Mouse (Mus musculus) kidney, embryonic 14.5 days (tissue): ENCODE measurements at regions not wholly inside any gene's neighbourhood (a gene's known extent, or its start where the extent isn't known, plus 50 kb on each side); places are given as distances from the start of the nearest gene placed in this dataset.

ENCODE experiments used
- ATAC-seq: fragments of 200-750 bp; cut with Nextera tagmentation; 2 replicates; pipeline ENCODE4 v1.8.0; 2017; ENCODE audit warnings: moderate number of reproducible peaks, mild to moderate bottlenecking, moderate TSS enrichment, moderate library complexity; ENCODE audit not compliant: low FRiP score, low TSS enrichment
- H3K27ac ChIP-seq: fragments of 300-500 bp; sonication (generic); 2 replicates; pipeline ENCODE4 v1.5.1; 2014; ENCODE audit warnings: low read depth, mild to moderate bottlenecking, low read length, moderate library complexity, mixed read lengths
- H3K27me3 ChIP-seq: fragments of 300-500 bp; sonication (generic); 2 replicates; pipeline ENCODE4 v1.6.1; 2014; ENCODE audit warnings: mild to moderate bottlenecking, low read length; ENCODE audit not compliant: control insufficient read depth, insufficient read depth
- H3K36me3 ChIP-seq: fragments of 300-500 bp; sonication (generic); 2 replicates; pipeline ENCODE4 v1.6.1; 2014; ENCODE audit warnings: low read length, mixed read lengths; ENCODE audit not compliant: control insufficient read depth, insufficient read depth
- H3K4me1 ChIP-seq: fragments of 300-500 bp; sonication (generic); 2 replicates; pipeline ENCODE4 v1.6.1; 2014; ENCODE audit warnings: low read length, mixed read lengths; ENCODE audit not compliant: control insufficient read depth, insufficient read depth
- H3K4me2 ChIP-seq: fragments of 300-500 bp; sonication (generic); replicated peaks from 2 replicates; pipeline ENCODE4 v1.6.1; 2014; ENCODE audit warnings: low read depth, mild to moderate bottlenecking, low read length
- H3K4me3 ChIP-seq: fragments of 300-500 bp; sonication (generic); 2 replicates; pipeline ENCODE4 v1.5.1; 2014; ENCODE audit warnings: mild to moderate bottlenecking, low read length
- H3K9ac ChIP-seq: fragments of 300-500 bp; sonication (generic); 2 replicates; pipeline ENCODE4 v1.6.1; 2014; ENCODE audit warnings: low read depth, mild to moderate bottlenecking, low read length, moderate library complexity
- H3K9me3 ChIP-seq: fragments of 300-500 bp; sonication (generic); 2 replicates; pipeline ENCODE4 v1.6.1; 2016; ENCODE audit warnings: low read length; ENCODE audit not compliant: control insufficient read depth
- WGBS: fragments of 180-500 bp; shearing (Covaris S2); extraction: QIAGEN DNeasy Blood & Tissue Kit; methylation state at CpG from one replicate; pipeline ENCODE4 v1.1.7; 2014; 5-methylcytosine and 5-hydroxymethylcytosine counted together

- Histone ChIP-seq H3K4me1 (no peaks in the 10 kb centered on the region), H3K36me3 (no peaks in the 10 kb centered on the region), H3K9me3 (no peaks in the 10 kb centered on the region), H3K4me3 (no peak overlapping the region), H3K4me2 (no peak overlapping the region), H3K27ac (no peak overlapping the region), H3K27me3 (no peaks in the 10 kb centered on the region), H3K9ac (no peak overlapping the region)
- no peak for ATAC-seq
- WGBS: 79% methylated on average over 1 of the region's 1 CpGs
Measured at GRCm38 (mm10) chr9:27661431-27662300, 128.9 kb upstream of the Opcml start.

GRCm38 (mm10) chr9:27663230-27663629 is 127.3 kb upstream of the Opcml start:
- no peak for ATAC-seq
- H3K4me3 ChIP-seq: no peak overlapping the region

GRCm38 (mm10) chr9:27665659-27666058 is 124.9 kb upstream of the Opcml start:
- Histone ChIP-seq H3K27ac (no peak overlapping the region), H3K4me2 (no peak overlapping the region), H3K9ac (no peak overlapping the region), H3K36me3 (no peaks in the 10 kb centered on the region), H3K4me3 (no peak overlapping the region), H3K9me3 (no peaks in the 10 kb centered on the region), H3K27me3 (no peaks in the 10 kb centered on the region), H3K4me1 (no peaks in the 10 kb centered on the region)
- WGBS: 90% methylated on average over 2 of the region's 2 CpGs
- ATAC-seq: no peak

More at GRCm38 (mm10) chr9:27663230-27663629, 127.3 kb upstream of the Opcml start:
- Histone ChIP-seq H3K4me2 (no peak overlapping the region), H3K9me3 (no peaks in the 10 kb centered on the region), H3K36me3 (no peaks in the 10 kb centered on the region), H3K27ac (no peak overlapping the region), H3K4me1 (no peaks in the 10 kb centered on the region), H3K9ac (no peak overlapping the region), H3K27me3 (no peaks in the 10 kb centered on the region)
- WGBS: 89% methylated on average over 1 of the region's 1 CpGs

DNA sequence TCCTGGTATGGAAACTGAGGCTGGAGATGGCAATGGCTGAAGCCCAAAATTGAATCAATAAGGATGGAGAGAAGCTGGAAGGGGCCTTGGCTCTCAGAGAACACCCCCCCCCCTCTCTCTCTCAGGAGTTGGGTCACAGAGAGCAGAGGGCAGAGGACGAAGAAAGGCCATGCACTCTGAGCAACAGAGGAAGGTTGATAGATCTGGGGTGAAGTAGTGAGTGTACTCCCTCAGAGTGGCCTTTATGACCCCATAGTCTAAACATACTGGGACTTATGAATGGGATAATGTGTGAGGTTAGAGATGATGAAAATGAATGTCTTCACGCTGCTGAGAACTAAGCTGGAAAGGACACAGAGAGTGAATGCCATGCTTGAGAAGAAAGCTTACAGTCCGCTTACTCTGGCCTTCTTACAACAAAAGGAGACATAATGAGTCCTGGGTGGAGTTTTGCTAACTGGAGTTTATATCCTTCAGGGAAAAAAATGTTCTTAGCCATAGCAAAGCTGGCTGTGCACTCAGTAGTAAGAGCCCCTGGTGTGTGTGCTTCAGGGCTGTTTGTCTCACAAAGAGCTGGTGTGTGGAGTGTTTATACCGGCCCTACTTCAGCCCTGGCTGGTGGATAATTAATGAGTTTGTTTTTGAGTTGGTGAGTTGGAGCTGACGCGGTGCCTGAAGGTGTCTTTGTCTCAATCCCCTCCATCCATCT is 120.4 kb upstream of the Opcml start:
- H3K27me3 ChIP-seq: no peaks in the 10 kb centered on the region
- no peaks in the 10 kb centered on the region for H3K9me3 ChIP-seq
- H3K4me2 ChIP-seq: no peak overlapping the region
- H3K4me1 ChIP-seq: no peaks in the 10 kb centered on the region
- 55% methylated on average over 6 of the region's 6 CpGs for WGBS
- no peak overlapping the region for H3K9ac ChIP-seq
- H3K36me3 ChIP-seq: no peaks in the 10 kb centered on the region
- H3K27ac ChIP-seq: no peak overlapping the region
- no peak overlapping the region for H3K4me3 ChIP-seq
- ATAC-seq: no peak

GRCm38 (mm10) chr9:27685325-27685724 is 105.2 kb upstream of the Opcml start:
- Histone ChIP-seq H3K4me3 (no peak overlapping the region), H3K27ac (no peak overlapping the region), H3K4me1 (no peaks in the 10 kb centered on the region), H3K27me3 (no peaks in the 10 kb centered on the region), H3K36me3 (no peaks in the 10 kb centered on the region), H3K9me3 (no peaks in the 10 kb centered on the region), H3K4me2 (no peak overlapping the region), H3K9ac (no peak overlapping the region)
- ATAC-seq: no peak

- no peak for ATAC-seq
Measured at GRCm38 (mm10) chr9:27691616-27692015, 99.0 kb upstream of the Opcml start.

GRCm38 (mm10) chr9:27692751-27693150 is 97.8 kb upstream of the Opcml start:
- Histone ChIP-seq H3K9ac (no peak overlapping the region), H3K27me3 (no peaks in the 10 kb centered on the region), H3K4me3 (no peak overlapping the region), H3K4me2 (no peak overlapping the region), H3K9me3 (no peaks in the 10 kb centered on the region), H3K36me3 (no peaks in the 10 kb centered on the region), H3K4me1 (no peaks in the 10 kb centered on the region), H3K27ac (no peak overlapping the region)
- 89% methylated on average over 3 of the region's 3 CpGs for WGBS
- ATAC-seq: no peak

More at GRCm38 (mm10) chr9:27691616-27692015, 99.0 kb upstream of the Opcml start:
- WGBS: 72% methylated on average over 4 of the region's 4 CpGs
- H3K4me3 ChIP-seq: no peak overlapping the region
- no peak overlapping the region for H3K27ac ChIP-seq
- H3K9ac ChIP-seq: no peak overlapping the region
- no peaks in the 10 kb centered on the region for H3K27me3 ChIP-seq
- H3K4me2 ChIP-seq: no peak overlapping the region
- no peaks in the 10 kb centered on the region for H3K9me3 ChIP-seq
- no peaks in the 10 kb centered on the region for H3K36me3 ChIP-seq
- no peaks in the 10 kb centered on the region for H3K4me1 ChIP-seq

GRCm38 (mm10) chr9:27694805-27695593 is 95.6 kb upstream of the Opcml start:
- no peaks in the 10 kb centered on the region for H3K27me3 ChIP-seq
- no peak overlapping the region for H3K4me2 ChIP-seq
- H3K9me3 ChIP-seq: no peaks in the 10 kb centered on the region
- H3K4me3 ChIP-seq: no peak overlapping the region
- no peaks in the 10 kb centered on the region for H3K4me1 ChIP-seq
- no peak overlapping the region for H3K27ac ChIP-seq
- no peak for ATAC-seq
- no peak overlapping the region for H3K9ac ChIP-seq
- WGBS: 72% methylated on average over 8 of the region's 8 CpGs
- H3K36me3 ChIP-seq: no peaks in the 10 kb centered on the region
